Mouse (Mus musculus): ENCODE data around the gene Cetn2. TPM values are rescaled to one million over a fixed set of nuclear protein-coding genes. Genes with fewer than 3 reads are reported as not detected.

Gene Cetn2
- polyA plus RNA-seq, 1 experiment from 2014 or later = 21.4 TPM

DNA sequence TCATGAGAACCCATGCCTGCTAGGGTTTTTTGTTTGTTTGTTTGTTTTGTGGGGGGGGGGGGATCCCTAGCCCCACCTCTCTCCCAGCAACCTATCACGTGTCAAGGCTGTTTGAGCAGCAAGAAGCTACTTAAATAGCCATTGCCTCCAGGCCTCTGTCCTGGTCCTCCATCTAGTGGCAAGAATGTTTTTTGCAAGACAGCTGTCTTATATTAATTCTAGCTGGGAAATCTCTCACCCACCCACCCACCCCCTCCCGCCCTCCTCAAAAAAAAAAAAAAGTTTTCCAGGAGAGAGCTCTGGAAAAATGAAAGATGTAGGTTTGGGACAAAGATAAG, 9.8 kb downstream of the Cetn2 start:
- WGBS (ENCODE audit: insufficient replicate concordance) = 19% methylated on average over 2 of the region's 2 CpGs
- no peak overlapping the region for H3K4me2 ChIP-seq (ENCODE audit: low read depth, low read length)
- no peaks in the 10 kb centered on the region for H3K27me3 ChIP-seq (ENCODE audit: control insufficient read depth, insufficient read depth, low read depth, low read length)
- no peak overlapping the region for H3K9ac ChIP-seq (ENCODE audit: low read depth, low read length)
- no peak for ATAC-seq (ENCODE audit: low read depth)
- H3K4me1 ChIP-seq (ENCODE audit: control insufficient read depth, low read depth, low read length) = no peaks in the 10 kb centered on the region
- H3K4me3 ChIP-seq (ENCODE audit: low read depth, low read length) = no peak overlapping the region
- H3K9me3 ChIP-seq (replicated peaks; ENCODE audit: control insufficient read depth, low read length) = no peaks in the 10 kb centered on the region
- no peak overlapping the region for H3K27ac ChIP-seq (ENCODE audit: low read length)
- H3K36me3 ChIP-seq (ENCODE audit: control insufficient read depth, insufficient read depth) = no peaks in the 10 kb centered on the region

DNA sequence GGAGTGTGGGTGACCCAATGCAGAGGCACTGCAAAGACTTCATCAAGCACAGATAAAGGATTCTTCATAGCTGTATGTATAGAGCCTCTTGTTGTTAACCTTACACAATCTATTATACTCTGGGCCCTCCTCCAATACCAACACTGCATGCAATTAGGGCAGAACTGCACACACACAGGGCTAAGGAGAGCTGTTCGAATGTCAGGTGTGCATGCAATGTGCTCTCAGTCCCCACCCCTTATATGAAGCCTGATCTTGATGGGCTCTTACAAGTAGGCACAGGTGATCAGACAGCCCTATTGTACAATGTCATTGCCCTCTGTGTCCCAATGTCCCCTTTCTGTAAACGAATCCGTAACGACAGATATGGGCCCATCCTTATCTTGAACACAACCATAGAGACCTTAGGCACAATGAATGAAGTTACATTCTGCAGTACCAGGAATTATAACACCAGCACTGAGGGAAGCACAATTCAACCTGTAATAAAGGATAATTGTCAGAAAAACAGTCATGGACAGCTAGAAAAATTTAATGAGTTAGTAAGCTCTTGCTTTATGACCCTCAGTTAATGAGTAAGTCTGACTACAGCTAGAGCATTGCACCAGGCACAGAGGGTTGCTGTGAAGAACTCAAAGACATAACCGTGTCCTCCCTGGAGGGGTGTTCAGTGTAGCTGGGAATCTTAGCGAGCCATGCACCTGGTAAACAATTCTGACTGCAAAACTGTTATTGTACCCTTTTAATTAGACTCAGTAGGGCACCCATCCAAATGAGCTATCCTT, 10.4 kb downstream of the Cetn2 start:
- no peak for ATAC-seq (ENCODE audit: low read depth)
- H3K27ac ChIP-seq (ENCODE audit: low read length) = no peak overlapping the region

DNA sequence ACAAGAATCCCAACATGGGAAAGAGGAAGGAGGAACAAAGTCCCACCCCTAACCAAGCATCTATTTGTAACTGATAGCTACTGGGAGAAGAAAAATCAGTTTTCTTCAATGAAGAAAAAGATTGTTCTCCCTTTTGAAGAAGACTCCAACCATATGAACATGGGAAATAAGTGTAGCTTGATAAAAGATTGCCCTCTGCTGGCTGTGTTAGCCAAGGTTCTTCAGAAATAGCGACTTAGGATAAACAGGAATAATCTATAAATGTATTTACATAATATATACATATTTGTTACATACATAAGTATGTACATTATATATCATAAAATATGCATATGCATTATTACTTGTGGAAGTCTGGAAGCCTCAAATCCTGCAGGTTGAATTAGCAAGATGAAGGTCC, 15.7 kb downstream of the Cetn2 start:
- no peaks in the 10 kb centered on the region for H3K27me3 ChIP-seq (ENCODE audit: control insufficient read depth, insufficient read depth, low read depth, low read length)
- WGBS (ENCODE audit: insufficient replicate concordance) = 40% methylated on average over 1 of the region's 1 CpGs

More for the DNA sequence above, 10.4 kb downstream of the Cetn2 start:
- Histone ChIP-seq H3K27me3 (ENCODE audit: control insufficient read depth, insufficient read depth, low read depth, low read length) (no peaks in the 10 kb centered on the region), H3K36me3 (ENCODE audit: control insufficient read depth, insufficient read depth) (no peaks in the 10 kb centered on the region), H3K9ac (ENCODE audit: low read depth, low read length) (no peak overlapping the region), H3K9me3 (replicated peaks; ENCODE audit: control insufficient read depth, low read length) (no peaks in the 10 kb centered on the region), H3K4me1 (ENCODE audit: control insufficient read depth, low read depth, low read length) (no peaks in the 10 kb centered on the region), H3K4me2 (ENCODE audit: low read depth, low read length) (no peak overlapping the region), H3K4me3 (ENCODE audit: low read depth, low read length) (no peak overlapping the region)
- WGBS (ENCODE audit: insufficient replicate concordance) = 69% methylated on average over 6 of the region's 6 CpGs

DNA sequence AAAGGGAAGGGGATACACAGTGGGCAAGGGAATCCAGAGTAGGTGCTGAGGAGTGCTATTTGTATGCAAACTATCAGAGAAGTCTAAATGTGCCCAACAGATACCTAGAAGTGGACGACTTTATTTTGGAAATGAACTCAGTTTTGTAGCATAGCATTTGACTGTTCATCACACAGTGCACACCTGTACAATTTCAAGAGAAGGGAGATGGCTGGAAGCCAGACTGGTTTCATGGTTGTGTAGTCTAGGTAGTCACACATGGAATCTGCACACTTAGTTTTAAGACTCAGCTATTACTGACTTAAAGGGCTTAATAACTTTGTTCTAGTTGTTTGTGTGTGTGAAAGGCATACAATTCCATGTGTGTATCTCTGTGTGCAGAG, 22.2 kb downstream of the Cetn2 start:
- Histone ChIP-seq H3K9ac (ENCODE audit: low read depth, low read length) (no peak overlapping the region), H3K4me3 (ENCODE audit: low read depth, low read length) (no peak overlapping the region), H3K27me3 (ENCODE audit: control insufficient read depth, insufficient read depth, low read depth, low read length) (no peaks in the 10 kb centered on the region), H3K4me2 (ENCODE audit: low read depth, low read length) (no peak overlapping the region), H3K27ac (ENCODE audit: low read length) (no peak overlapping the region), H3K9me3 (replicated peaks; ENCODE audit: control insufficient read depth, low read length) (no peaks in the 10 kb centered on the region), H3K4me1 (ENCODE audit: control insufficient read depth, low read depth, low read length) (no peaks in the 10 kb centered on the region), H3K36me3 (ENCODE audit: control insufficient read depth, insufficient read depth) (no peaks in the 10 kb centered on the region)
- no peak for ATAC-seq (ENCODE audit: low read depth)
- WGBS (ENCODE audit: insufficient replicate concordance) = 45% methylated on average over 1 of the region's 1 CpGs

More for the DNA sequence above, 15.7 kb downstream of the Cetn2 start:
- Histone ChIP-seq H3K9me3 (replicated peaks; ENCODE audit: control insufficient read depth, low read length) (no peaks in the 10 kb centered on the region), H3K4me2 (ENCODE audit: low read depth, low read length) (no peak overlapping the region), H3K4me3 (ENCODE audit: low read depth, low read length) (no peak overlapping the region), H3K27ac (ENCODE audit: low read length) (no peak overlapping the region), H3K36me3 (ENCODE audit: control insufficient read depth, insufficient read depth) (no peaks in the 10 kb centered on the region), H3K9ac (ENCODE audit: low read depth, low read length) (no peak overlapping the region), H3K4me1 (ENCODE audit: control insufficient read depth, low read depth, low read length) (no peaks in the 10 kb centered on the region)
- ATAC-seq (ENCODE audit: low read depth) = no peak

DNA sequence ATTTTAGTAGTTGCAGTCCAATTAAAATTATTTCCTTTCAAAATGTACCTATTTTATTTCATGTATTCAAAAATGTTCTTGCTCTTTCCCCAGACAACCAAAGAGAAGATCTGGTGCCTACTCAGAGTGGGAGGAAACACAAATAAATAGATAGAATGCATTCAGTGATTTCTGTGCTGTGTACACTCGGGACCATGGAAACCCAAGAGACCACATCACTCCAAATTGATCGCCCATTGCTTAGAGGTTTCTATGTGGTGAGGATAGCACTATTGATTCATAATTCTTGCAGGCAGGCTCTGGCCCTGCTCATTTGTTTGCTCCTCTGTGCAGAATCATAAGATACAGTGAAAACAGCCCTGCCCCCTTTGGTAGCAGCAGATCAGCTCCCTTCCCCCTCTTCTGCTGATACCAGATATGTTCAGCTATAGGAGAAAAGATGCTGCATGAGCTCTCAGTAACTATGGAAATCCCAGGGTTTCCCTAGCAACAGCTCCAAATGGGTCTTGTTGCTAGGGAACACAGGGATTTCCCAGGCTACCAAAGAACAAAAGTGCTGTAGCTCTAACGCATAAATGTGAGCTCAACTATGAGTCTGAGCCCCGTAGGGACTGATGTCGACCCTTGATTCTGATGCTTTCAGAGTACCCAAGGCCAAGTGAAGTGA, 22.7 kb downstream of the Cetn2 start:
- no peaks in the 10 kb centered on the region for H3K9me3 ChIP-seq (replicated peaks; ENCODE audit: control insufficient read depth, low read length)
- no peaks in the 10 kb centered on the region for H3K4me1 ChIP-seq (ENCODE audit: control insufficient read depth, low read depth, low read length)
- no peaks in the 10 kb centered on the region for H3K36me3 ChIP-seq (ENCODE audit: control insufficient read depth, insufficient read depth)
- H3K27ac ChIP-seq (ENCODE audit: low read length) = no peak overlapping the region
- no peak for ATAC-seq (ENCODE audit: low read depth)
- WGBS (ENCODE audit: insufficient replicate concordance) = 59% methylated on average over 5 of the region's 5 CpGs
- no peak overlapping the region for H3K9ac ChIP-seq (ENCODE audit: low read depth, low read length)
- H3K27me3 ChIP-seq (ENCODE audit: control insufficient read depth, insufficient read depth, low read depth, low read length) = no peaks in the 10 kb centered on the region
- no peak overlapping the region for H3K4me3 ChIP-seq (ENCODE audit: low read depth, low read length)
- no peak overlapping the region for H3K4me2 ChIP-seq (ENCODE audit: low read depth, low read length)

Other genes with a start within 250 kb of the Cetn2 start
- gene Gabrq, start 93.2 kb downstream of the Cetn2 start, polyA plus RNA-seq (2015; fragmentation: Nextera tagmentation; extraction: Ambion mirVana) = 0.02 and 0.05 TPM in 2 replicates
- 25.9 and 27.4 TPM in 2 replicates for gene Nsdhl, start 146 bp upstream of the Cetn2 start, polyA plus RNA-seq (2015; fragmentation: Nextera tagmentation; extraction: Ambion mirVana)
- gene Zfp185, start 68.9 kb upstream of the Cetn2 start, polyA plus RNA-seq (2015; fragmentation: Nextera tagmentation; extraction: Ambion mirVana) = 0.98 and 1.1 TPM in 2 replicates
- 0.04 TPM in 1 of 2 replicates, not detected in the other for gene Pnma5, start 118.7 kb upstream of the Cetn2 start, polyA plus RNA-seq (2015; fragmentation: Nextera tagmentation; extraction: Ambion mirVana)
- not detected in 2 replicates for gene Pnma3, start 146.4 kb upstream of the Cetn2 start, polyA plus RNA-seq (2015; fragmentation: Nextera tagmentation; extraction: Ambion mirVana)
- gene Xlr4a, start 164.1 kb upstream of the Cetn2 start, polyA plus RNA-seq (2015; fragmentation: Nextera tagmentation; extraction: Ambion mirVana) = 0.97 and 1.1 TPM in 2 replicates
- 3.6 and 3.8 TPM in 2 replicates for gene Xlr3a, start 178.7 kb upstream of the Cetn2 start, polyA plus RNA-seq (2015; fragmentation: Nextera tagmentation; extraction: Ambion mirVana)
- gene Gm14685, start 198.6 kb upstream of the Cetn2 start, polyA plus RNA-seq (2015; fragmentation: Nextera tagmentation; extraction: Ambion mirVana) = 0.21 and 0.44 TPM in 2 replicates
- gene Xlr5b, start 230.4 kb upstream of the Cetn2 start, polyA plus RNA-seq (2015; fragmentation: Nextera tagmentation; extraction: Ambion mirVana) = not detected in 2 replicates
- 0.25 and 0.53 TPM in 2 replicates for gene DXBay18, start 231.0 kb upstream of the Cetn2 start, polyA plus RNA-seq (2015; fragmentation: Nextera tagmentation; extraction: Ambion mirVana)

All from liver, embryonic 16.5 days (tissue).